Mouse (Mus musculus) induced T-regulatory cell, adult 2 months (primary cell): ENCODE measurements at regions not wholly inside any gene's neighbourhood (a gene's known extent, or its start where the extent isn't known, plus 50 kb on each side); places are given as distances from the start of the nearest gene placed in this dataset.
A peak's percentile ranks its signal among the peaks of the same experiment; 100 is the strongest.

Experiments
- DNase-seq: peaks from one replicate; pipeline ENCODE4 v3.0.0-alpha.2; 2012; ENCODE audit warnings: low read depth

- no peak for DNase-seq
These were observed 140.4 kb upstream of the Egfl6 start for GRCm38 (mm10) chrX:166725761-166726503.

GRCm38 (mm10) chrX:166718075-166718474, 132.6 kb upstream of the Egfl6 start:
- DNase-seq: peak; percentile 7

GRCm38 (mm10) chrX:166709306-166709705, 123.8 kb upstream of the Egfl6 start:
- DNase-seq: no peak

- no peak for DNase-seq
These were observed 122.6 kb upstream of the Egfl6 start for GRCm38 (mm10) chrX:166708106-166708505.

GRCm38 (mm10) chrX:166707029-166707428, 121.5 kb upstream of the Egfl6 start:
- no peak for DNase-seq

GRCm38 (mm10) chrX:166704311-166704710, 118.8 kb upstream of the Egfl6 start:
- no peak for DNase-seq

GRCm38 (mm10) chrX:166694219-166694618, 108.7 kb upstream of the Egfl6 start:
- DNase-seq: no peak

GRCm38 (mm10) chrX:166688779-166689178, 103.3 kb upstream of the Egfl6 start:
- peak; percentile 2 for DNase-seq

GRCm38 (mm10) chrX:166673404-166673803, 87.9 kb upstream of the Egfl6 start:
- no peak for DNase-seq

GRCm38 (mm10) chrX:166672617-166673016, 87.1 kb upstream of the Egfl6 start:
- DNase-seq: peak; percentile 2

GRCm38 (mm10) chrX:166671853-166672252, 86.3 kb upstream of the Egfl6 start:
- no peak for DNase-seq

GRCm38 (mm10) chrX:166666304-166666703, 80.8 kb upstream of the Egfl6 start:
- DNase-seq: no peak

- DNase-seq: no peak
These were observed 76.3 kb upstream of the Egfl6 start for GRCm38 (mm10) chrX:166661808-166662207.

GRCm38 (mm10) chrX:166661043-166661718, 75.7 kb upstream of the Egfl6 start:
- peak; percentile 65 for DNase-seq

- peak; percentile 84 for DNase-seq
These were observed 75.2 kb upstream of the Egfl6 start for GRCm38 (mm10) chrX:166660715-166661042.

GRCm38 (mm10) chrX:166652400-166652799, 66.9 kb upstream of the Egfl6 start:
- peak; percentile 65 for DNase-seq

GRCm38 (mm10) chrX:166645713-166646112, 60.2 kb upstream of the Egfl6 start:
- DNase-seq: peak; percentile 24

- no peak for DNase-seq
These were observed 55.7 kb upstream of the Egfl6 start for GRCm38 (mm10) chrX:166641256-166641655.

- DNase-seq: no peak
These were observed 54.7 kb upstream of the Egfl6 start for GRCm38 (mm10) chrX:166640258-166640657.
